Mouse (Mus musculus): ENCODE data around the gene Cyp2s1. TPM values are rescaled to one million over a fixed set of nuclear protein-coding genes. Genes with fewer than 3 reads are reported as not detected.
A peak's percentile ranks its signal among the peaks of the same experiment; 100 is the strongest.

The Cyp2s1 gene
- polyA plus RNA-seq, 1 experiment from 2014 or later = 0.38 TPM

DNA sequence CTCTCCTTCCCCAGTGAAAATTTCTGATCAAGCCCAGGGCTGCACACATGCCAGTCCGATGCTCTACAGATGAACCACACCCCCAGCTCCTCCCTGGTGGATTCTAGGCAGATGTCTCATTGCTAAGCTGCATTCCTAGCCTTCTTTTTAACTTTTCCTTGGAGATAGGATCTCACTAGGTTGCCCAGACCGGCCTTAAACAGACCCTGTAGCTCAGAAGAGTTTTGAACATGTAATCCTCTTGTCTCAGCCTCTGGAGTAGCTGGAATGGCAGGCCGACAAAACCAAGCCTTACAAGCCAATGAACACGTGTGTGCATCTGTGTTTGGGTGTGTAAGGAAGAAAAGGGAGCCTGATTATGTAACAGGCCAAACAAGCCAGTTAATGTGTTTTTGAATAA lies 36.0 kb downstream of the Cyp2s1 start:
- peak overlapping the region; percentile 6; the same call in 1 of the 2 replicates for H3K27ac ChIP-seq
- no peak overlapping the region for H3K4me3 ChIP-seq (replicated peaks)
- DNase-seq = no peak
- H3K4me2 ChIP-seq = no peak overlapping the region
- H3K9me3 ChIP-seq (replicated peaks) = no peaks in the 10 kb centered on the region
- no peaks in the 10 kb centered on the region for H3K36me3 ChIP-seq
- no peak overlapping the region for H3K9ac ChIP-seq
- 40% methylated on average over 4 of the region's 4 CpGs for WGBS (ENCODE audit: insufficient replicate concordance)
- no peaks in the 10 kb centered on the region for H3K27me3 ChIP-seq
- peaks cover 47% of the 10 kb centered on the region for H3K4me1 ChIP-seq (replicated peaks)
- no peak for ATAC-seq (ENCODE audit: low read depth)

DNA sequence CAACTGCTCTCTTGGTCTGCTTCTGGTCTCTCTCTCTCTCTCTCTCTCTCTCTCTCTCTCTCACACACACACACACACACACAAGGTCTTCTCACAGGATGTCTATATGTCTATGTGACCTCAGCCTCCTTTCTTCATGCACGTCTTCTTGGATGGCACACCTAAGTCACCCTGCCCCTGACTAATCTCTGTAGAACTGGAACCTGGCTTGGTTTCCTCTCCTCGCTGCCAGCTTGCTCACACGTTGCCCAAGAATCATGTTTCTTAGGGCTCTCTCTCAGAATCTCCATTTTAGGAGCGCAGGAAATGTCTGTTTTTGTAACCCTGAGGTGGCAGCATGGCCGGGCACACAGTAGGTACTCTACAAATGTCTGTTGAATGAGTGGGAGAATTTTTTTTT lies 36.7 kb downstream of the Cyp2s1 start:
- H3K27ac ChIP-seq = no peak overlapping the region
- H3K9ac ChIP-seq = no peak overlapping the region
- no peak overlapping the region for H3K4me2 ChIP-seq
- H3K36me3 ChIP-seq = no peaks in the 10 kb centered on the region
- no peaks in the 10 kb centered on the region for H3K27me3 ChIP-seq
- ATAC-seq (ENCODE audit: low read depth) (no peak), DNase-seq (no peak)
- H3K4me1 ChIP-seq (replicated peaks) = peaks cover 47% of the 10 kb centered on the region
- H3K4me3 ChIP-seq (replicated peaks) = no peak overlapping the region
- no peaks in the 10 kb centered on the region for H3K9me3 ChIP-seq (replicated peaks)
- WGBS (ENCODE audit: insufficient replicate concordance) = 68% methylated on average over 5 of the region's 5 CpGs

DNA sequence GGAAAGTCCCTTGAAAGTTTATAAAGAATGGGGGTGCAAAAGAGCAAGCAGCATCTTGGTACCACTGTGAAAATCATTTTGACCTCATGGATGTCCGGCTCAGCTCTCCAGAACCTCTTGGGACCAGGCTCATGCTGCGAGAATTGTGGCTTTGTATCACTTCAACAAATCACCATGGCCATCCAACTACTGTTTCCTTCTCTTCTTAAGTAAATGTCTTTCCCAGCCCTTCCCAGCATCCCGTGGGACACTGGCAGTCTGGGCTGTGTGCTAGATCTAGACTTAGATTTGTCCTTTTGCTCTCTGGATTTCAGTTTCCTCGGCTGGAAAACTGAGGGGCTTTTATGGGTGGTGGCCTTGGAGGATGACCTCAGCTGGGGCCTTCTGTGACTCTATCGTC lies 48.5 kb downstream of the Cyp2s1 start:
- ATAC-seq (ENCODE audit: low read depth) = no peak

DNA sequence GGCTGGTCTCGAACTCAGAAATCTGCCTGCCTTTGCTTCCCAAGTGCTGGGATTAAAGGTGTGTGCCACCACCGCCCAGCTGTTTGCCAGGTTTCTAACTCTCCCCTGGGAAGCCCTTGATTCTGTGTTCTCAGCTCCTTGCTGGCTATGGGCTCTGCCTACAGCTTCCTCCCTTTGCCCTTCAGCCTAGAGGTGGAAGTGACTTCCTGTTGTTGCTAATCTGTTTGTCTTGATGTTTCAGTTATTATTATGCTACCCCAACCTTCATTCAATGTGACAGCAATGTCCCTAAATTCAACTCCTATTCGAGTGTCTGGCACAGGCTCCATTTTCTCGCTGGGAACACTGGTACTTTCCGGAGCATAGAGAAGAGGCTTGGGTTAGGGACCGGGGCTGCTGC lies 50.6 kb downstream of the Cyp2s1 start:
- WGBS (ENCODE audit: insufficient replicate concordance) = 62% methylated on average over 6 of the region's 6 CpGs
- Histone ChIP-seq H3K36me3 (no peaks in the 10 kb centered on the region), H3K9me3 (replicated peaks) (no peaks in the 10 kb centered on the region), H3K27ac (no peak overlapping the region), H3K9ac (no peak overlapping the region), H3K4me2 (no peak overlapping the region), H3K4me1 (replicated peaks) (peaks cover 4% of the 10 kb centered on the region; the same call in 1 of the 2 replicates), H3K27me3 (no peaks in the 10 kb centered on the region), H3K4me3 (replicated peaks) (no peak overlapping the region)
- DNase-seq (no peak), ATAC-seq (ENCODE audit: low read depth) (no peak)

More for the DNA sequence above, 48.5 kb downstream of the Cyp2s1 start:
- no peaks in the 10 kb centered on the region for H3K27me3 ChIP-seq
- H3K4me1 ChIP-seq (replicated peaks) = peaks cover 4% of the 10 kb centered on the region; the same call in 1 of the 2 replicates
- no peak for DNase-seq
- H3K9ac ChIP-seq = no peak overlapping the region
- no peak overlapping the region for H3K27ac ChIP-seq
- no peaks in the 10 kb centered on the region for H3K36me3 ChIP-seq
- no peak overlapping the region for H3K4me3 ChIP-seq (replicated peaks)
- 66% methylated on average over 5 of the region's 5 CpGs for WGBS (ENCODE audit: insufficient replicate concordance)
- no peaks in the 10 kb centered on the region for H3K9me3 ChIP-seq (replicated peaks)
- H3K4me2 ChIP-seq = no peak overlapping the region

DNA sequence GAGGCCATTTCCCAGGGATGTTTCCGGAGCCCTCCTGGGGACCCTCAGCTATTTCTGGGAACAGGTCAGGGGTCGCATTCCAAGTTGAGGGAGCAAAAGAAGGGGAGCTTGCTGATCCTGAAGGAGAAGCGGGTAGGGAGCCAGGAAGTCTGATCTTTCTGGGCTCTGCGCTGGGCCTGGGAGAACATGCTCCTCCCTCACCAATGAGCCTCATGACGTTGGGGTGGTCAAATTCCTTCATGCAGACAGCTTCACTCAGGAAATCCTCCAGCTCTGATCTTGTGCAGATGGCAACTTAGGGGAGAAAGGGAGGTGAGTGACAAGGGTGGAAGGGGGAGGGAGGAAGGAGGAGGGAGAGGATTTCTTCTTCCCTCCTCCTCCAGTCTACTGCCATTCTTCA lies 52.5 kb downstream of the Cyp2s1 start:
- DNase-seq = no peak
- whole genome bisulfite sequencing (ENCODE audit: insufficient replicate concordance) = 49% methylated on average over 5 of the region's 5 CpGs
- H3K27ac ChIP-seq = peak overlapping the region; percentile 47; the same call in 1 of the 2 replicates

DNA sequence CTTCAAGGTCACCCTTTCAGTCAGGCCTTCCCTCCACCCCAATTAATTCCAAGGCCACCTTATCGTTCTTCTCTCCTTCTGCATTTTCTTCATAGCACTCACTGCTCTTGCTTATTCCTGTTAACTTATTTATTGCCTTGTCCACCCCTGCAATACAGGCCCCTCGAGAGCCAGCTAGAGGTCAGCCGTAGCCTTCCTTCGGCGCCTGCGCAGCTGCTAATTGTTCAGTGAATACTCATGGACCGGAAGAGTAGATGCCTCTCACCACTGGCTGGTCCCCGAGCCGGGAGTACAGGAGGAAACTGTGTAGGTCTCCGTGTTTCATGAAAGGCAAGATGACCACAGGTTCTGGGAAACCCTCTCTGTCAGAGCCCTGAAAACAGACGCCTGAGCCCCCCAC lies 53.0 kb downstream of the Cyp2s1 start:
- Histone ChIP-seq H3K36me3 (no peaks in the 10 kb centered on the region), H3K4me3 (replicated peaks) (no peak overlapping the region), H3K27ac (peak overlapping the region; percentile 11; the same call in 1 of the 2 replicates), H3K4me2 (no peak overlapping the region), H3K4me1 (replicated peaks) (peaks cover 4% of the 10 kb centered on the region; the same call in 1 of the 2 replicates), H3K27me3 (no peaks in the 10 kb centered on the region), H3K9ac (no peak overlapping the region), H3K9me3 (replicated peaks) (no peaks in the 10 kb centered on the region)
- DNase-seq (no peak), ATAC-seq (ENCODE audit: low read depth) (no peak)
- WGBS (ENCODE audit: insufficient replicate concordance) = 55% methylated on average over 11 of the region's 11 CpGs

More for the DNA sequence above, 52.5 kb downstream of the Cyp2s1 start:
- Histone ChIP-seq H3K9me3 (replicated peaks) (no peaks in the 10 kb centered on the region), H3K27me3 (no peaks in the 10 kb centered on the region), H3K4me1 (replicated peaks) (peaks cover 4% of the 10 kb centered on the region; the same call in 1 of the 2 replicates), H3K9ac (no peak overlapping the region), H3K36me3 (no peaks in the 10 kb centered on the region), H3K4me3 (replicated peaks) (no peak overlapping the region), H3K4me2 (no peak overlapping the region)
- no peak for ATAC-seq (ENCODE audit: low read depth)

DNA sequence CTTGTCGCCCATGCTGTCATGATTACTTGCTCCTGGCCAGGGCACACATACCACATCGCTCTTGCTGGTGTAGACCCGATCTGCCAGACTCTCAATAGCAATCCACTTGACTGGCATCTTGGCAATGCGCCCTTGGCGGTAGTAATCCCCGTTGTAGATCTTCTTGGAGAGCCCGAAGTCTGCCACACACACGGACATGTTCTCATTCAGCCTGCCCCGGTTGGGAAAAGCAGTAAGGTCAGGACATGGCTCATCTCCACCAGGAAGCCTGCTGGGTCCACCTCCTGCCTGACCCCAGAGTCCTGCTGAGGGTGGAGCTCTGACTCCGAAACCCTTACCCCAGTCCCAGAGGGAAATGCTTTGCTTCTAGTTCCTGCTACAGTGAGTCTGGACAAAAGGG lies 55.4 kb downstream of the Cyp2s1 start:
- no peaks in the 10 kb centered on the region for H3K36me3 ChIP-seq
- 72% methylated on average over 10 of the region's 10 CpGs for WGBS (ENCODE audit: insufficient replicate concordance)
- no peak for DNase-seq

DNA sequence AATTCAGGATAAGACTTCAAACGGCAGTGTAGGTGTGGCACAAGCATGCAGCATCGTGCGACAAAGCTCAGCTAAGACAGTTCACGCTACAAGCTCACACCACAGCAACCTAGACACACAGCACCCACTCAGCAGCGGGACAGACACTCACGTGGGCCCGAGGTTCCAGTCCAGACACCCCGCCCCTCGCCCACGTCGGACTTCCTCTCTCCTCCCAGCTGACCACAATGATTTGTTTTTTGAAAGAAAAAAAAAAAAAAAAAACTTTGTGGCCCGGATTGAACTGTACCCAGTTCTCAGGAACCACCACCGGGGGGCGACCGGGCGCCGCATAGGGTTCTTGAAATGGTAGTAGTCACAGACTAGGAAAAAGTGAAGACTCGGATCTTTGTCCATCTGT lies 60.7 kb downstream of the Cyp2s1 start:
- H3K27ac ChIP-seq = peak overlapping the region; percentile 96
- no peaks in the 10 kb centered on the region for H3K9me3 ChIP-seq (replicated peaks)
- H3K4me2 ChIP-seq = peak overlapping the region; percentile 92
- H3K27me3 ChIP-seq = no peaks in the 10 kb centered on the region
- WGBS (ENCODE audit: insufficient replicate concordance) = under 1% methylated on average over 18 of the region's 18 CpGs
- peak overlapping the region; percentile 74 for H3K9ac ChIP-seq
- DNase-seq = peak; percentile 76
- peaks cover 36% of the 10 kb centered on the region for H3K4me1 ChIP-seq (replicated peaks)
- peaks cover 17% of the 10 kb centered on the region for H3K36me3 ChIP-seq
- peak; percentile 25 for ATAC-seq (ENCODE audit: low read depth)
- peak overlapping the region; percentile 97 for H3K4me3 ChIP-seq (replicated peaks)

More for the DNA sequence above, 55.4 kb downstream of the Cyp2s1 start:
- Histone ChIP-seq H3K9me3 (replicated peaks) (no peaks in the 10 kb centered on the region), H3K4me1 (replicated peaks) (peaks cover 8% of the 10 kb centered on the region), H3K9ac (no peak overlapping the region), H3K27me3 (no peaks in the 10 kb centered on the region), H3K27ac (no peak overlapping the region), H3K4me3 (replicated peaks) (no peak overlapping the region), H3K4me2 (no peak overlapping the region)
- no peak for ATAC-seq (ENCODE audit: low read depth)

DNA sequence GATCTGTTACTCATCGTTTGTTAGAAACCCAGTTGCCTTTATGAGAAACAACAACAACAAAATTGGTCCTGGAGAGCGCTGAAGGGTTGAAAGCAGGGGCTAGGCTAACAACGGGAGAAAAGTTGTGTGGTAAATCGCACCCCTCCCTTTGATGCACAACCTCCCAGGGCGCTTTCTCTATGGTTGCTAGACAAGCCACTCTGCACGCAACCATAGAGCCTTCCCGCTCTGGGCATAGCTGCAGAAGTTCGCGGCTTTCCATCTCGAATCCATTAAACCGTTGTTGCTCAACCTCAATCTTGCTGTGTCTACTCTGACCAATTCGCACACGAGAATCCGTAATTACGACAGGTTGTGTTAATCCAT lies 61.3 kb downstream of the Cyp2s1 start:
- Histone ChIP-seq H3K27me3 (no peaks in the 10 kb centered on the region), H3K27ac (peak overlapping the region; percentile 96), H3K9me3 (replicated peaks) (no peaks in the 10 kb centered on the region), H3K9ac (peak overlapping the region; percentile 74), H3K4me3 (replicated peaks) (peak overlapping the region; percentile 97), H3K4me2 (peak overlapping the region; percentile 92), H3K36me3 (peaks cover 23% of the 10 kb centered on the region), H3K4me1 (replicated peaks) (peaks cover 41% of the 10 kb centered on the region)
- under 1% methylated on average over 15 of the region's 15 CpGs for WGBS (ENCODE audit: insufficient replicate concordance)
- peak; percentile 64 for ATAC-seq (ENCODE audit: low read depth)
- DNase-seq = no peak

DNA sequence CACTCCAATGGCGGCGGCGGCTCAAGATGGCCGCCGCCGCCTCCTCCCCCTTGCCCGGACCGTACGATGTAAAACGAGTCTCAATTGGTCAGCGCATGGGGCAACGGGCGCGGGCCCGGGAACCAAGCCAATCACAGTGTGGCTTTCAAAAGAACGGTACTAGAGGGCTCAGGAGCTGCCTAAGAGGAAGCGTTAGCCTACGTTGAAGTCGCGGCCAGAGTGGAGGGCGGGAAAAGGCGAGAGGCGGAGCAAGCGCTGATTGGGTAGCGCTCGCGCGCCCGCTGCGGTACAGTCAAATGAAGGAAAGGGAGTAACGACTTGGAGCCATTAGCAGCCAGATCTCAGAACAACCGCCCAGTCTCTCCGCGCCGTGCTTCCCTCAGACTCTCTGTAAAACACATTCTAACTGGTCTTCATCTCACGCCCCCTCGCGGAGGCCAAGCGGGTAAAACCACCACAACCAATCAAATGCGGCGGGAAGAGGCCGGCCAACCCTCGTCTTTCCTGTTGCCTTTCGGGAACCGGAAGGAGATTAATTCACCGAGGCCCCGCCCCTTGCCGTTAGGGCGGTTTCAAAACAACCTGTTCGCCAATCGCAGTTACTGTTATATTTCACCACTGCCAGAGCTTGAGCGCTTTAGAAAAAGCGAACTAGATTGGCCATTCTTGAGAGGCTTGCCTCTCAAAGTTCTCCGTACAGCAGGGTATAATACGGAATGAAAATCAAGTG lies 61.8 kb downstream of the Cyp2s1 start, which contains the start of gene Hnrnpul1:
Hnrnpul1 (minus strand) TSS at position 20 of the 730 bp plus-strand sequence.
- peak; percentile 88 for ATAC-seq (ENCODE audit: low read depth)
- DNase-seq = peak; percentile 97
- Histone ChIP-seq H3K27me3 (no peaks in the 10 kb centered on the region), H3K27ac (peak within 1 kb of the TSS; percentile 96), H3K4me3 (replicated peaks) (peak within 1 kb of the TSS; percentile 97), H3K4me1 (replicated peaks) (peaks cover 43% of the 10 kb centered on the region), H3K9me3 (replicated peaks) (no peaks in the 10 kb centered on the region), H3K4me2 (peak within 1 kb of the TSS; percentile 92), H3K36me3 (peaks cover 28% of the 10 kb centered on the region), H3K9ac (peak within 1 kb of the TSS; percentile 99)
- WGBS (ENCODE audit: insufficient replicate concordance) = under 1% methylated on average over 55 of the region's 55 CpGs

DNA sequence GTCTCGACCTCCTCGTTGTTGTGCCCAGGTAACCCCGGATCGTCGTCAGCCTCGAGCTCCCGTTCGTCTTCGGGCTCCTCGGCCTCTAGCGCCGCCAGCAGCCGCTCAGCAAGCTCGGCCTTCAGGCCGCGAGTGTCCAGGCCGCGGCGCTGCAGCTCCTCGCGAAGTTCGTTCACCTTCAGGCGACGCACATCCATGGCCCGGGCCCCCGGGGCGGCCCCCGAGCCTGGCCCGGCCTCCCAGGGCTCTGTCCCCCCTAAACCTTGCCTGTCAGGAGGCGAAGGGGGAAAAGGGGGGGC lies 62.3 kb downstream of the Cyp2s1 start:
- Histone ChIP-seq H3K9ac (peak overlapping the region; percentile 99), H3K9me3 (replicated peaks) (no peaks in the 10 kb centered on the region), H3K36me3 (peaks cover 33% of the 10 kb centered on the region), H3K27ac (peak overlapping the region; percentile 96), H3K4me3 (replicated peaks) (peak overlapping the region; percentile 97), H3K4me2 (peak overlapping the region; percentile 92), H3K4me1 (replicated peaks) (peaks cover 43% of the 10 kb centered on the region), H3K27me3 (no peaks in the 10 kb centered on the region)
- no peak for DNase-seq
- WGBS (ENCODE audit: insufficient replicate concordance) = under 1% methylated on average over 30 of the region's 30 CpGs
- no peak for ATAC-seq (ENCODE audit: low read depth)

All from liver, embryonic 13.5 days (tissue).